7 mouse cellular contexts compared by ENCODE assay signal in genomic region chr4:32246801-32247200, GRCm38 (mm10). TPM values are rescaled to one million over a fixed set of nuclear protein-coding genes. Genes with fewer than 3 reads are reported as not detected.
DNase-seq lines count a peak whose midpoint lies in the region; ATAC-seq and TF ChIP-seq lines count a peak whose summit lies in the region.

No protein-coding gene starts in this region.

- no peaks in the 10 kb centered on the region for H3K9me3 ChIP-seq in kidney, embryonic 14.5 days (ENCODE audit: control insufficient read depth, low read length)
- no peaks in the 10 kb centered on the region for H3K9me3 ChIP-seq in lung, postnatal 0 days (ENCODE audit: low read length)

- H3K36me3 ChIP-seq in kidney, embryonic 14.5 days (ENCODE audit: control insufficient read depth, insufficient read depth, low read length), result no peaks in the 10 kb centered on the region
- H3K36me3 ChIP-seq in lung, postnatal 0 days (ENCODE audit: insufficient read depth, low read length), result no peaks in the 10 kb centered on the region

- DNase-seq in kidney, adult 18-20 months, result peak; percentile 61
- DNase-seq in adrenal gland, postnatal 14 days, result peak; percentile 59
- peak; percentile 39 for DNase-seq in heart, postnatal 4 days
- DNase-seq in lung, postnatal 0 days (ENCODE audit: low spot score), result peak; percentile 92
- no peak for DNase-seq in gastrocnemius, adult 2 months
- DNase-seq in left cerebral cortex, postnatal 25 days (ENCODE audit: low spot score in 2 of 2), result no peak

- no peak overlapping the region for H3K4me2 ChIP-seq in kidney, embryonic 14.5 days (replicated peaks; ENCODE audit: low read depth, low read length)
- H3K4me2 ChIP-seq in lung, postnatal 0 days (replicated peaks; ENCODE audit: low read depth, low read length), result no peak overlapping the region

- ATAC-seq in kidney, embryonic 14.5 days (ENCODE audit: low FRiP score, low TSS enrichment), result no peak
- ATAC-seq in lung, postnatal 0 days, result peak; percentile 81

- no peak overlapping the region for H3K4me3 ChIP-seq in kidney, embryonic 14.5 days (ENCODE audit: low read length)
- no peak overlapping the region for H3K4me3 ChIP-seq in lung, postnatal 0 days (ENCODE audit: low read depth, low read length)
- H3K4me3 ChIP-seq in gastrocnemius, adult 2 months, result no peak overlapping the region

- WGBS in kidney, embryonic 14.5 days, result 43% methylated on average over 7 of the region's 7 CpGs
- 25% methylated on average over 7 of the region's 7 CpGs for WGBS in lung, postnatal 0 days

- H3K4me1 ChIP-seq in kidney, embryonic 14.5 days (ENCODE audit: control insufficient read depth, insufficient read depth, low read length), result peaks cover 34% of the 10 kb centered on the region
- H3K4me1 ChIP-seq in lung, postnatal 0 days (ENCODE audit: insufficient read depth, low read depth, low read length), result peaks cover 33% of the 10 kb centered on the region

- no peaks in the 10 kb centered on the region for H3K27me3 ChIP-seq in kidney, embryonic 14.5 days (ENCODE audit: control insufficient read depth, insufficient read depth, low read length)
- H3K27me3 ChIP-seq in lung, postnatal 0 days (replicated peaks; ENCODE audit: insufficient read depth, low read length), result no peaks in the 10 kb centered on the region

- H3K9ac ChIP-seq in kidney, embryonic 14.5 days (ENCODE audit: low read depth, low read length), result no peak overlapping the region
- H3K9ac ChIP-seq in lung, postnatal 0 days (replicated peaks; ENCODE audit: low read depth), result no peak overlapping the region

- intact Hi-C loops in gastrocnemius, adult 2 months (cut with DNase I), result loop anchor here (5.0 kb wide), 1 partner anchor 190 kb away; no protein-coding TSS in a partner anchor
- intact Hi-C loops in left cerebral cortex, postnatal 25 days (cut with DNase I), result loop anchor here (5.0 kb wide), 1 partner anchor 290 kb away; no protein-coding TSS in a partner anchor

- no peak overlapping the region for H3K27ac ChIP-seq in kidney, embryonic 14.5 days (ENCODE audit: low read depth, low read length)
- no peak overlapping the region for H3K27ac ChIP-seq in lung, postnatal 0 days (ENCODE audit: low read length)
- no peak overlapping the region for H3K27ac ChIP-seq in gastrocnemius, adult 2 months

- no peak for TF ChIP-seq CTCF in lung, postnatal 0 days (IDR thresholded peaks at IDR 0.05)
- no peak for TF ChIP-seq CTCF in gastrocnemius, adult 2 months (IDR thresholded peaks at IDR 0.05)

- peak; percentile 87 for TF ChIP-seq EP300 in lung, postnatal 0 days (IDR thresholded peaks at IDR 0.05)

RNA-seq across cellular contexts. Expression of gene Bach2, which starts 8.2 kb away (rescaled TPM):
- 9.7 and 13.3 TPM in 2 replicates for polyA plus RNA-seq in kidney, embryonic 14.5 days (2014; fragmentation: Nextera tagmentation; extraction: Ambion mirVana)
- 7.3 and 18.0 TPM in 2 replicates for total RNA-seq in adrenal gland, postnatal 14 days (2021)
- total RNA-seq in heart, postnatal 4 days (2021), result 10 to 100 TPM; 23.9 to 24.5 TPM
- 8.7 and 8.8 TPM in 2 replicates for polyA plus RNA-seq in lung, postnatal 0 days (2015; fragmentation: Nextera tagmentation; extraction: Ambion mirVana)
- total RNA-seq in gastrocnemius, adult 2 months (2021), result 1 to 10 TPM; 2.3 to 4.3 TPM
- total RNA-seq in left cerebral cortex, postnatal 25 days (2021), result 10 to 100 TPM; 10.4 to 14.4 TPM

Comparison
In these comparisons a context has a peak if more than half of its experiments do, and no peak if none do; other contexts are left out.
1. DNase-seq: peak in kidney, adult 18-20 months (single experiment), adrenal gland, postnatal 14 days (single experiment), heart, postnatal 4 days (single experiment) and lung, postnatal 0 days (single experiment); none in gastrocnemius, adult 2 months (single experiment) and left cerebral cortex, postnatal 25 days (0 of 2).